Mouse (Mus musculus): ENCODE data around the gene Zfp36l2.

GRCm38 (mm10) chr17:84226681-84227080 lies 38.9 kb upstream of the Zfp36l2 start:
- TF ChIP-seq POLR2A (IDR thresholded peaks at IDR 0.05; ENCODE audit: borderline replicate concordance, low read depth, low read length) (no peak), CTCF (IDR thresholded peaks at IDR 0.05; ENCODE audit: low read depth, low read length) (no peak)
